Mouse (Mus musculus) forebrain, postnatal 0 days (tissue): Measurements from ENCODE around the gene Ccno. TPM values are rescaled to one million over a fixed set of nuclear protein-coding genes. Genes with fewer than 3 reads are reported as not detected.

Source experiments
- ATAC-seq: fragments of 200-750 bp; cut with Nextera tagmentation; 2 replicates; pipeline ENCODE4 v1.8.0; 2017; ENCODE audit warnings: mild to moderate bottlenecking, moderate library complexity
- DNase-seq: peaks from one replicate; pipeline ENCODE4 v3.0.0-alpha.2; 2015
- H3K27ac ChIP-seq: fragments of 300-500 bp; sonication (generic); 2 replicates; pipeline ENCODE4 v1.5.1; 2014; ENCODE audit warnings: low read depth, mild to moderate bottlenecking, antibody characterized with exemption, low read length, moderate library complexity, mixed read lengths
- H3K27me3 ChIP-seq: fragments of 300-500 bp; sonication (generic); 2 replicates; pipeline ENCODE4 v1.6.1; 2014; ENCODE audit warnings: mild to moderate bottlenecking, low read length, mixed read lengths; ENCODE audit not compliant: insufficient read depth
- H3K36me3 ChIP-seq: fragments of 300-500 bp; sonication (generic); 2 replicates; pipeline ENCODE4 v1.6.1; 2014; ENCODE audit warnings: mild to moderate bottlenecking, moderate library complexity; ENCODE audit not compliant: insufficient read depth
- H3K4me1 ChIP-seq: fragments of 300-500 bp; sonication (generic); 2 replicates; pipeline ENCODE4 v1.6.1; 2014; ENCODE audit warnings: antibody characterized with exemption; ENCODE audit not compliant: insufficient read depth
- H3K4me2 ChIP-seq: fragments of 300-500 bp; sonication (generic); 2 replicates; pipeline ENCODE4 v1.6.1; 2014; ENCODE audit warnings: low read depth, mild to moderate bottlenecking, moderate library complexity
- H3K4me3 ChIP-seq: fragments of 300-500 bp; sonication (generic); 2 replicates; pipeline ENCODE4 v1.5.1; 2014; ENCODE audit warnings: low read depth, low read length, mixed read lengths
- H3K9ac ChIP-seq: fragments of 300-500 bp; sonication (generic); 2 replicates; pipeline ENCODE4 v1.6.1; 2014; ENCODE audit warnings: mild to moderate bottlenecking
- H3K9me3 ChIP-seq: fragments of 300-500 bp; sonication (generic); 2 replicates; pipeline ENCODE4 v1.6.1; 2016; ENCODE audit warnings: low read length
- CTCF ChIP-seq: sonication (generic); IDR thresholded peaks from 2 replicates; pipeline ENCODE4 v1.5.1; 2016; ENCODE audit warnings: antibody characterized with exemption, control low read depth, low read depth
- WGBS: fragments of 180-500 bp; shearing (Covaris S2); extraction: QIAGEN DNeasy Blood & Tissue Kit; methylation state at CpG from one replicate; pipeline ENCODE4 v1.1.7; 2014; 5-methylcytosine and 5-hydroxymethylcytosine counted together
- microRNA counts: library from miRNA; unstranded; fragments of <30 nt; microRNA quantifications from one replicate; lab custom pipeline; 2015
- microRNA-seq, 2 experiments: library from miRNA; unstranded; fragments of <30 nt; microRNA quantifications; one replicate each; pipeline ENCODE4; 2016
- polyA plus RNA-seq: library from polyadenylated mRNA; unstranded; fragments of >200 nt; fragmentation: Nextera tagmentation; extraction: Ambion mirVana; gene quantifications from 2 replicates; pipeline ENCODE4 v1.2.1, GENCODE M21; 2015
- total RNA-seq: library from RNA; depleted of rRNA; stranded (reverse); fragments of >200 nt; gene quantifications from 2 replicates; pipeline ENCODE4 v1.2.3, GENCODE M21; 2014; rRNA removed

The Ccno gene
- total and polyA plus RNA-seq, 2 experiments from 2014 or later = 3.0 to 3.3 TPM

DNA sequence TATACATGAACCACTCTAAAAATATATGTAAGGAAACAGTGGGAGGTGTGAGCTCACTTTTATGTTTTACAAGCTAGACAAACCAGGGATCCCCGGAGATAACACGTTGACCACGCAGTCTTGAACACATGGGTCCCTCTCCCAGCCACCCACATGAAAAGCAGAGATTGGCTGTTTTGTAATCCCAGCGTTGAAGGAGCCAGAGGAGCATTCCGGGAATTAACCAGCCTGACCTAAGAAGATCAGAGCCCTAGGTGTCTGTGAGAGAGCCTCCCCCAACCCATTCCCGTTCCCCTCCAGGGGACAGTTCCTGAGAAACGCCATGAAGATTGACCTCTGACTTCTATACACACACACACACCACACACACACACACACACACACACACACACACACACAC lies 43.7 kb downstream of the Ccno start:
- Histone ChIP-seq H3K4me2 (peak overlapping the region; percentile 86), H3K4me1 (peaks cover 10% of the 10 kb centered on the region; the same call in 1 of the 2 replicates), H3K27me3 (no peaks in the 10 kb centered on the region), H3K9ac (peak overlapping the region; percentile 71), H3K4me3 (peak overlapping the region; percentile 67), H3K9me3 (no peaks in the 10 kb centered on the region), H3K36me3 (no peaks in the 10 kb centered on the region), H3K27ac (0 out of 2 replicates have a peak overlapping the region, but pooled peaks have one; percentile 87)
- ATAC-seq (no peak), DNase-seq (peak; percentile 14)
- WGBS = under 1% methylated on average over 7 of the region's 7 CpGs
- TF ChIP-seq CTCF = no peak

DNA sequence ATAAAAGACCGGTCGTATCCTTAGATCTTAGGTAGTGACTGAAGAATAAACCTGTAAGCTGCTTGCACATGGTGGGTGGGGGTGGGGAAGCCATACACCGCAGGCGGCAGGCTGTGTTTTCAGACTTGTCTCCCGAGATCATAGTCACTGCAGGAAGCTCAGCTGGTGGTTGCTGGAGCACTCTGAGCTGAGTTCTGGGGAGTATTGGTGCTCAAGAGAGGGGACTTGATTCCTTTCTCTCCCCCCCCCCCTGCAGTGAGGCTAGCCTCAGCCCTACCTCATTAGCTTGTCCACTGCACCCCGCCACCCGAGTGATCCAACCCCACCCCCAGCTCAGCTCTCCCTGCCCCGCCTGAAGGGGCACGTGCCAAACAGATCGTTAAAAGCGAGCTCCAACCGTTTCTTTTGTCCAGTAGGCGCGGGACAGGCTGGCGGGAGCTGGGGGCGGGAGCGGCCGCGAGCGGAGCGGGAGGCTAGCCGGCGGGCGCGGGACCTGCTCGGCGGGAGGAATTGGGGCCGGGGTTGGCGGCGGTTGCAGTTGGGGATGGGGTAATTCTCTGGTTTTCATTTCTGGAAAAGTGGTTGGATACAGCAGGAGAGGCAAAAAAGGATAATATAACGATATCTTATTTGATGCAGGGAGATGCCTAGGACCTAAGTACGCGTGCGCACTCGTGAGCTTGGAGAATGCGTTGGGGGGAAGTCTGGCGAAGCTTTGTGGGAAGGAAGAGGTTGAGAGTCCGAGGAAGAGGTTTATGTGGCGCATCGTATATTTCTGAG lies 44.4 kb downstream of the Ccno start:
- Histone ChIP-seq H3K36me3 (no peaks in the 10 kb centered on the region), H3K27ac (peak overlapping the region; percentile 87), H3K4me2 (peak overlapping the region; percentile 86), H3K9me3 (no peaks in the 10 kb centered on the region), H3K4me1 (peaks cover 10% of the 10 kb centered on the region; the same call in 1 of the 2 replicates), H3K9ac (peak overlapping the region; percentile 71), H3K4me3 (peak overlapping the region; percentile 67), H3K27me3 (no peaks in the 10 kb centered on the region; the same call in 1 of the 2 replicates)
- ATAC-seq (peak; percentile 78), DNase-seq (peak; percentile 83)
- under 1% methylated on average over 40 of the region's 40 CpGs for WGBS
- 0 out of 2 replicates have a peak, but pooled peaks have one; percentile 17 for TF ChIP-seq CTCF

DNA sequence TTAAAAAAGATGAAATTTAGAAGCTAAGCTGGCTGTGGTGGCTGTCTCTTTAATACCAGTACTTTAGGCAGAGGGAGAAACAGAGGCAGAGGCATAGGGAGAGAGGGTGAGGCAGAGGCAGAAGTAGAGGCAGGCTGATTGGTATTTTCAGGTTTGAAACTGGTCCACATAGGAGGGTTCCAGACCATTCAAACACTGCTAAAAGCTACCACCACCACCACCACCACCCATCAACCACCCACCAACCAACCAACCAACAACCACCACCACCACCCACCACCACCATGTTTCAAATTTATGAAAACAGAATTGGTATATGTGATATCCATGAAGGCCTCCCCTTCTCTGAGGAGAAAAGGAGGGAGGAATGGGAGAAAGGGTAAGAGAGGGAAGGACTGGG lies 45.2 kb downstream of the Ccno start:
- Histone ChIP-seq H3K4me1 (peaks cover 10% of the 10 kb centered on the region; the same call in 1 of the 2 replicates), H3K4me3 (peak overlapping the region; percentile 67; the same call in 1 of the 2 replicates), H3K36me3 (no peaks in the 10 kb centered on the region), H3K27me3 (no peaks in the 10 kb centered on the region; the same call in 1 of the 2 replicates), H3K27ac (no peak overlapping the region), H3K4me2 (no peak overlapping the region), H3K9ac (no peak overlapping the region), H3K9me3 (no peaks in the 10 kb centered on the region)
- DNase-seq (no peak), ATAC-seq (no peak)
- no peak for TF ChIP-seq CTCF

DNA sequence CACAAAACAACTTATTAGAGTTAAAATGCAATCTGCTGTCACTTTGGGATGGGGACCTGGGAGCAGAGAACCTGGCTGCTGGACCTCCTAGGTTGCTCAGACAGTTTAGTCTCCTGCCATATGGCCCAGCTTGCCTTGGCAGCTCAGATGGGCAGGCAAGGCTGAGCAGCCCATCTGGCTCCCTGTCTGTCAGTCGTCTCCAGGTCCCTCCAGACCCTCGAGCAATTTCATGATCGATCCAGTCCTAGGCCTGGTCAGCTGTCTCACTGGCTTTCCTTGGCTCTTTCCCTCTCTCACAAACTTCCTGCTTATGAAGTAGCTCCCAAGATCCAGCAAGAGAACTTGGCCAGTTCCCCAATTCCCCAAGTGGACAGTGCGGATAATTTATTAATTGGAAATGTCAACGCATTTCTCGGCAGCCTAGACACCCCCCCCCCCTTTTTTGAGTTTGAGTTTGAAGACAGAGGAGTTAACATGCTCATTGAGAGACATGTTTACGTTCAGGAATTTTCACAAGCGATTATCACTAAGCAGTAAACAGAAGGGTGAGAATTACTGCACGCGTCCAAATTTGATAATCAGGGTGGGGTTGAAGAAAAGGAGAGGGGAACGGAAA lies 46.8 kb downstream of the Ccno start:
- H3K36me3 ChIP-seq = no peaks in the 10 kb centered on the region
- no peak overlapping the region for H3K9ac ChIP-seq
- H3K4me3 ChIP-seq = peak overlapping the region; percentile 55
- H3K4me1 ChIP-seq = peaks cover 10% of the 10 kb centered on the region; the same call in 1 of the 2 replicates
- peak; percentile 15 for DNase-seq
- no peaks in the 10 kb centered on the region for H3K9me3 ChIP-seq
- WGBS = 2% methylated on average over 11 of the region's 11 CpGs
- no peak for ATAC-seq
- no peak overlapping the region for H3K27ac ChIP-seq
- no peaks in the 10 kb centered on the region; the same call in 1 of the 2 replicates for H3K27me3 ChIP-seq
- peak overlapping the region; percentile 97 for H3K4me2 ChIP-seq
- no peak for TF ChIP-seq CTCF

DNA sequence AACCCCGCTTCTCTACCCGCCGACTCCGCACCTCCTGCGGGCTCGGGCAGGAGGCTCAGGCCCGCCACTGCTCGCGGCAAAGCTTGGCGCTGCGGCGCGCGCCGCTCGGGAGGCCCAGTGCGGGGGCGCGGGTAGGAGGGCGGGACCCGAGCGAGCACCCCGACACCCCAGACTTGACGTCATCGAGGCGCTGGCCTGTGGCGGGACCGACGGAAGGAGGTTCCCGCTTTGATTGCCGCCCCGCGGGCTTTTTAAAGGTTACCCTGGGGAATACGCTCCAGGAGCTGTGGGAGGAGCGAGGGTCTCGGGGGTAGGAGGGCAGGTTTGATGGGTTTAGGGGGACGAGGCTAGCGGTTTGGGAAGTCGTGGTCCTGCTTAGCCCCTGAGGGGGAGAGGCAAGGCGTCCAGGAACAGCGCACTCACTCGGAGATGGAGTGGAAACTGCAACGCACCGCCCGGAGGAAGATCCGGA lies 47.4 kb downstream of the Ccno start, which contains the start of gene Cdc20b:
Cdc20b (plus strand) TSS at position 162 of the 472 bp plus-strand sequence.
- Histone ChIP-seq H3K9ac (peak within 1 kb of the TSS; percentile 49), H3K4me1 (peaks cover 10% of the 10 kb centered on the region; the same call in 1 of the 2 replicates), H3K27me3 (no peaks in the 10 kb centered on the region; the same call in 1 of the 2 replicates), H3K9me3 (no peaks in the 10 kb centered on the region), H3K4me3 (peak within 1 kb of the TSS; percentile 55), H3K4me2 (peak within 1 kb of the TSS; percentile 97), H3K27ac (no peak within 1 kb of the TSS), H3K36me3 (no peaks in the 10 kb centered on the region)
- WGBS = under 1% methylated on average over 46 of the region's 46 CpGs
- 0 out of 2 replicates have a peak, but pooled peaks have one; percentile 16 for TF ChIP-seq CTCF
- ATAC-seq = peak; percentile 9
- DNase-seq = peak; percentile 35

DNA sequence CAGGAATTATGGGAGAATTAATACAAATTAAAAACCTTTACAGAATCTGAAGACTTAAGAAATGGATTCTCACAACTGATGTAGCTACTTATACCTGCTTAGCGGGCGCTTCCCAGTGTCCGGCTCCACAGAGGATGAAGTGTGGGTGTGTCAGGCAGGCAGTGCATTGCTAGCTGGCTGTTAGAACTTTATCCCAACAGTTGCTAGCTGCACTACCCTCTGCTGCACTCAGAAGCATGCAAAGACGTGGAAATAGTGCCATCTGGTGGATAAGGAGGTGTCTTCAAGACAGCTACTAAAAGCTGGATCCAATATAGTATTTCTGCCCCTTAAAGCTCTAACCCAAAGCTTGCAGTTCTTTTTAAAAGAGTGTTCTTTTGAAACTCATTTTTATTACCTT lies 48.2 kb downstream of the Ccno start:
- H3K9ac ChIP-seq = 0 out of 2 replicates have a peak overlapping the region, but pooled peaks have one; percentile 49
- H3K36me3 ChIP-seq = no peaks in the 10 kb centered on the region
- peaks cover 10% of the 10 kb centered on the region; the same call in 1 of the 2 replicates for H3K4me1 ChIP-seq
- H3K9me3 ChIP-seq = no peaks in the 10 kb centered on the region
- H3K27ac ChIP-seq = no peak overlapping the region
- DNase-seq (peak; percentile 94), ATAC-seq (peak; percentile 86)
- TF ChIP-seq CTCF = peak; percentile 94
- no peaks in the 10 kb centered on the region; the same call in 1 of the 2 replicates for H3K27me3 ChIP-seq
- peak overlapping the region; percentile 55 for H3K4me3 ChIP-seq
- peak overlapping the region; percentile 97 for H3K4me2 ChIP-seq
- WGBS = 3% methylated on average over 4 of the region's 4 CpGs

MicroRNA genes within 50 kb of the gene (microRNA counts, 519-probe panel; counts per million panel counts)
- microRNA mmu-miR-449a (lab: Ali Mortazavi, UCI) (5,082 counts per million, percentile 67 among the panel's probes with 10 or more counts), microRNA mmu-miR-449b (lab: Ali Mortazavi, UCI) (not detected), microRNA mmu-miR-449c (lab: Ali Mortazavi, UCI) (not detected)

Small RNAs within 50 kb of the gene (microRNA-seq; reads per million reads assigned to microRNA genes)
- 6,277 to 6,958 reads per million in 2 experiments for gene Mir449a
- 5.4 to 6.0 reads per million in 2 experiments for gene Mir449b
- 6.3 to 6.6 reads per million in 2 experiments for gene Mir449c

Other genes starting within 250 kb of the Ccno start
- 44.4 and 48.0 TPM in 2 replicates for gene Plpp1, start 187.0 kb upstream of the Ccno start, total RNA-seq
- 60.8 and 68.0 TPM in 2 replicates for gene Plpp1, start 187.0 kb upstream of the Ccno start, polyA plus RNA-seq
- 40.4 and 41.8 TPM in 2 replicates for gene Mtrex, start 60.4 kb upstream of the Ccno start, total RNA-seq
- 36.5 and 39.9 TPM in 2 replicates for gene Mtrex, start 60.4 kb upstream of the Ccno start, polyA plus RNA-seq
- 24.9 and 33.6 TPM in 2 replicates for gene Dhx29, start 60.3 kb upstream of the Ccno start, total RNA-seq
- 19.3 and 25.5 TPM in 2 replicates for gene Dhx29, start 60.3 kb upstream of the Ccno start, polyA plus RNA-seq
- 0.85 and 1.8 TPM in 2 replicates for gene Mcidas, start 6.0 kb downstream of the Ccno start, total RNA-seq
- 0.75 and 1.9 TPM in 2 replicates for gene Mcidas, start 6.0 kb downstream of the Ccno start, polyA plus RNA-seq
- 1.0 and 1.8 TPM in 2 replicates for gene Cdc20b, start 47.3 kb downstream of the Ccno start, total RNA-seq
- 0.31 and 0.97 TPM in 2 replicates for gene Cdc20b, start 47.3 kb downstream of the Ccno start, polyA plus RNA-seq
- 27.3 and 28.3 TPM in 2 replicates for gene Gpx8, start 58.6 kb downstream of the Ccno start, total RNA-seq
- 41.7 and 47.6 TPM in 2 replicates for gene Gpx8, start 58.6 kb downstream of the Ccno start, polyA plus RNA-seq
- 0.62 TPM in 1 of 2 replicates, not detected in the other for gene Gzma, start 113.2 kb downstream of the Ccno start, total RNA-seq
- gene Gzma, start 113.2 kb downstream of the Ccno start, polyA plus RNA-seq = 0.18 TPM in 1 of 2 replicates, not detected in the other
- 0.31 and 1.5 TPM in 2 replicates for gene Esm1, start 221.9 kb downstream of the Ccno start, total RNA-seq
- 0.88 and 1.4 TPM in 2 replicates for gene Esm1, start 221.9 kb downstream of the Ccno start, polyA plus RNA-seq
- not detected in 2 replicates for gene Gzmk, start 238.1 kb downstream of the Ccno start, total RNA-seq
- not detected in 2 replicates for gene Gzmk, start 238.1 kb downstream of the Ccno start, polyA plus RNA-seq